Mouse (Mus musculus): Measurements from ENCODE around the gene Rnd2.

GRCm38 (mm10) chr11:101485509-101486028, 20.8 kb downstream of the Rnd2 start:
- no peak for TF ChIP-seq CHD2 (IDR thresholded peaks at IDR 0.05; ENCODE audit: low read depth, low read length)
- no peak for TF ChIP-seq MAFK (IDR thresholded peaks at IDR 0.05; ENCODE audit: insufficient read depth, low read depth, low read length)
- TF ChIP-seq ZNF384 (IDR thresholded peaks at IDR 0.05; ENCODE audit: low read depth, low read length), result no peak

Measured in ES-E14 (cell line).